Mouse (Mus musculus): ENCODE measurements around the gene AC140267.1.

Gene AC140267.1

GRCm38 (mm10) chr15:80228071-80228800 is 7.4 kb upstream of the AC140267.1 start:
- DNase-seq (ENCODE audit: low spot score), result no peak

GRCm38 (mm10) chr15:80232331-80232730 is 3.3 kb upstream of the AC140267.1 start:
- DNase-seq (ENCODE audit: low spot score), result no peak

DNA sequence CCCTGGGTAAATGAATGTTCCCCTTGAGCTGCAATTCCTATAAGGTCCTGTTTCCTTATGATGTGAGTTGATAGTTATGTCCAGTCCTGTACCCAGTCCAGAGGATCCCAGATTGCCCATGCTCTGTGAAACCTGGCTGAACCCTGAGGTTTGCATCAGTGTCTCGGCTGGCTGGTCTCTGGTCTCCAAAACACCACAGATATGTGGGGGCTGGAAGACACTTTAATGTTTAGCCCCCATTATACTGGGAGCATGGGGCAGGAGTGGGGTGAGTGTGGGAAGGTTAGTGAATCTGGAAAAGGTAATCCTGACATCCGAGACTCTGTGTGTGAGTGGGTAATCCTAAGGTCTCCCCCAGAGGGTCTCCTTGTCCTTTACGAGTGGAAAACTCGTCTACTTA is 2.6 kb upstream of the AC140267.1 start:
- DNase-seq (ENCODE audit: low spot score), result no peak

GRCm38 (mm10) chr15:80233733-80234509 is 1.7 kb upstream of the AC140267.1 start, which contains the start of gene Mief1:
Gene Mief1 (plus strand): TSS chr15:80234018.
- DNase-seq (ENCODE audit: low spot score), result peak; percentile 99

GRCm38 (mm10) chr15:80248135-80248534 is 12.5 kb downstream of the AC140267.1 start:
- DNase-seq (ENCODE audit: low spot score), result no peak

GRCm38 (mm10) chr15:80248596-80248995 is 13.0 kb downstream of the AC140267.1 start:
- DNase-seq (ENCODE audit: low spot score), result no peak

DNA sequence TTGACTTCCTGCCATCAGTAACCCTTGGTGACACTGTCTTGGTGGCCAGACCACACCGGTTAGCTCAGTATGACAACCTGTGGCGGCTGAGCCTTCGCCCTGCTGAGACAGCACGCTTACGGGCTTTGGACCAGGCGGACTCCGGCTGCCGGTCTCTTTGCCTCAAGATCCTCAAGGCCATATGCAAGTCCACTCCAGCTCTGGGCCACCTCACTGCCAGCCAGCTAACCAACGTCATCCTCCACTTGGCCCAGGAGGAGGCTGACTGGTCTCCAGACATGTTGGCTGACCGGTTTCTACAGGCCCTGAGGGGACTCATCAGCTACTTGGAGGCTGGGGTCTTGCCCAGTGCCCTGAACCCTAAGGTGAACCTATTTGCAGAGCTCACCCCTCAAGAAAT is 14.0 kb downstream of the AC140267.1 start:
- no peak for DNase-seq (ENCODE audit: low spot score)

GRCm38 (mm10) chr15:80250586-80250985 is 15.0 kb downstream of the AC140267.1 start:
- DNase-seq (ENCODE audit: low spot score), result no peak

GRCm38 (mm10) chr15:80253530-80253929 is 17.9 kb downstream of the AC140267.1 start:
- no peak for DNase-seq (ENCODE audit: low spot score)

DNA sequence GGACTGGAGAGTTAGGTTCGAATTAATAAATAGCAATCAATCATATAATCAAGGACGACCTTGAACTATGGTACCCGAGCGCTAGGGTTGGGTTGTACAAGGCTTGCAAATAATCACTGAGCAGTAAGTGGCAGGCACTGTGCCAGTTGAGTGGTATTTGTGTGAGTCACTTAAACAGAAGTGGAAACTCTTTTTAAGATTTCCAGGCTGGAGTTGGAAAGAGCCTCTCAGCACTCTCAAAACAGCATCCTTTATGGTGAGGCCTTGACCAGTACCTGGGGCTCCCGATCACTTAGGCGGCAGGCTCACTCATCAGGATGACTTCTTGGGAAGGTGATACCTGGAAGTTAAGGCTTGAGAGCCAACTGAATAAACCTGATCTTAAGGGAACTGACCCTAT is 18.6 kb downstream of the AC140267.1 start:
- no peak for DNase-seq (ENCODE audit: low spot score)

DNA sequence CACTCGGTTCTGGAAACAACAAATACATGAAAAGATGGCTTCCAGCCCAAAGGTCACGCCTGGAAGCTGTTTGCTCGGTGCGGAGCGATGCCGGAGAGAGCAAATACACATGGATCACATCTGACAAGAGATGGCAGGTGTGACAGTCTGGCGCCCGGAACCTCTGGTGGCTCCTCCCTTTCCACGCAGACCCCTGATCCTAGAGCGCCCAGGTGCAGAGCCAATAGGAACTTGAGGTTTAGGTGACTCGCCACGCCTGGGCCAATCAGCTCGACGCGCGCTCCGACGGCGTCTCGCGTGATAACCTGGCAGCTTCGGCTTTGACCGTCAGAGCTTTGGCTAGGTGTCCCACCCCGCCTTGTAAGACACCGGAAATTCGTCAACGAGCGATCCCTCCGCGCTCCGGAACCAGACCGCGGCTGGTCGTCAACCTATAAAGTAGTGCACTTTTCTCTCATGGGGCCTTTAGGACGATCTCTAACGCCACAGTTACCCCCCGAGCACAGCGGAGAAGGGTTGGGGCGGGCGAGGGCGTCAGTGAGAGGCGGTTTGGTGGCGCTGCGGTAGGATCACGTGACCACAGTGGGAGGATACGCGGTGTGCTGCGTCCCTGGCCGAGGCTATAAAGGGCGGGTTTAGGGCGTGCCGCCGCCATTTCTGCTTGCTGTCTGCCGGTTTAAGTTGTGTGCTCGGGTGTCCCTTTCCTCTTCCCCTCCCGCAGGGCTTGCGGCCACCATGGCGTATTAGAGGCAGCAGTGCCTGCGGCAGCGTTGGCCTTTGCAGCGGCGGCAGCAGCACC is 19.4 kb downstream of the AC140267.1 start, which contains the start of gene Atf4:
Atf4 (plus strand) TSS at position 338 of the 799 bp plus-strand sequence.
- peak; percentile 97 for DNase-seq (ENCODE audit: low spot score)

GRCm38 (mm10) chr15:80255646-80256121 is 20.0 kb downstream of the AC140267.1 start:
- DNase-seq (ENCODE audit: low spot score), result peak; percentile 71

DNA sequence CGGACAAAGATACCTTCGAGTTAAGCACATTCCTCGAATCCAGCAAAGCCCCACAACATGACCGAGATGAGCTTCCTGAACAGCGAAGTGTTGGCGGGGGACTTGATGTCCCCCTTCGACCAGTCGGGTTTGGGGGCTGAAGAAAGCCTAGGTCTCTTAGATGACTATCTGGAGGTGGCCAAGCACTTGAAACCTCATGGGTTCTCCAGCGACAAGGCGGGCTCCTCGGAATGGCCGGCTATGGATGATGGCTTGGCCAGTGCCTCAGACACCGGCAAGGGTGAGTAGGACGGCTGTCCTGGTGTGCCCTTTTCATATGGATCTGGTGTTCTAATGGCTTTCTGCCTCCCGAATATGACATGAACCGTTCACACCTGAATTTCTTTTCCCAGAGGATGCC is 20.6 kb downstream of the AC140267.1 start:
- no peak for DNase-seq (ENCODE audit: low spot score)

DNA sequence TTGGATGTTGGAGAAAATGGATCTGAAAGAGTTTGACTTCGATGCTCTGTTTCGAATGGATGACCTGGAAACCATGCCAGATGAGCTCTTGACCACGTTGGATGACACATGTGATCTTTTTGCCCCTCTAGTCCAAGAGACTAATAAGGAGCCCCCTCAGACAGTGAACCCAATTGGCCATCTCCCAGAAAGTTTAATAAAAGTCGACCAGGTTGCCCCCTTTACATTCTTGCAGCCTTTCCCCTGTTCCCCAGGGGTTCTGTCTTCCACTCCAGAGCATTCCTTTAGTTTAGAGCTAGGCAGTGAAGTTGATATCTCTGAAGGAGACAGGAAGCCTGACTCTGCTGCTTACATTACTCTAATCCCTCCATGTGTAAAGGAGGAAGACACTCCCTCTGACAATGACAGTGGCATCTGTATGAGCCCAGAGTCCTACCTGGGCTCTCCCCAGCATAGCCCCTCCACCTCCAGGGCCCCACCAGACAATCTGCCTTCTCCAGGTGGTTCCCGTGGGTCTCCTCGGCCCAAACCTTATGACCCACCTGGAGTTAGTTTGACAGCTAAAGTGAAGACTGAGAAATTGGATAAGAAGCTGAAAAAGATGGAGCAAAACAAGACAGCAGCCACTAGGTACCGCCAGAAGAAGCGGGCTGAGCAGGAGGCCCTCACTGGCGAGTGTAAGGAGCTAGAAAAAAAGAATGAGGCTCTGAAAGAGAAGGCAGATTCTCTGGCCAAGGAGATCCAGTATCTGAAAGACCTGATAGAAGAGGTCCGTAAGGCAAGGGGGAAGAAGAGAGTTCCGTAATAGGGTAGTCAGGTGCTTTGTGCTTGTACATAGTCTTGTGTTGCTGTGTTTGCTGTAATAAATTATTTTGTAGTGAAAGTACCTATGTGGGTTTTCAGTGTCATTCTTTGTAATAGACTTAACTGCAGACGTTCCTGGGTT is 21.3 kb downstream of the AC140267.1 start:
- no peak for DNase-seq (ENCODE audit: low spot score)

- no peak for DNase-seq (ENCODE audit: low spot score)
Measured at GRCm38 (mm10) chr15:80257602-80258239, 22.1 kb downstream of the AC140267.1 start.

- peak; percentile 63 for DNase-seq (ENCODE audit: low spot score)
Measured at GRCm38 (mm10) chr15:80258240-80259170, 22.9 kb downstream of the AC140267.1 start.

GRCm38 (mm10) chr15:80259406-80260045 is 23.9 kb downstream of the AC140267.1 start:
- DNase-seq (ENCODE audit: low spot score), result no peak

DNA sequence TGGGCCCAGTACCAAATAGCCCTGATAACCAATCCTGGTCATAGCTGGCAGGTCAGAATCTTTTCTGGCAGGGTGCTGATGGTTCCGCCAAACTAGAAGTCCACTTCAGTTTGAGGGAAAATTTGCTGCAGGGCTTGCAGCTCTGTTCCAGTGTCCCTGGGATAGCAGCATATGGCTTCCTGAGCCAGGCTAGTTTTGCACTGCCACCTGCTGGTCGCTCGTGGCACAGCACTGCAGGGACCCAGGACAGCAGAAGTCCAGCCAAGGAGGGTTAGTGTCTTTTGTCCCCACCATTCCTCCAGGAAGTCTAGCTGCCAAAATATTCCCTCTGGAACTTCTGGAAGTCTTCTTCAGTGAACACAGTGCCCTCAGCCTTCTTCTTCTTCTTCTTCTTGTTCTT is 25.0 kb downstream of the AC140267.1 start:
- DNase-seq (ENCODE audit: low spot score), result peak; percentile 77

DNA sequence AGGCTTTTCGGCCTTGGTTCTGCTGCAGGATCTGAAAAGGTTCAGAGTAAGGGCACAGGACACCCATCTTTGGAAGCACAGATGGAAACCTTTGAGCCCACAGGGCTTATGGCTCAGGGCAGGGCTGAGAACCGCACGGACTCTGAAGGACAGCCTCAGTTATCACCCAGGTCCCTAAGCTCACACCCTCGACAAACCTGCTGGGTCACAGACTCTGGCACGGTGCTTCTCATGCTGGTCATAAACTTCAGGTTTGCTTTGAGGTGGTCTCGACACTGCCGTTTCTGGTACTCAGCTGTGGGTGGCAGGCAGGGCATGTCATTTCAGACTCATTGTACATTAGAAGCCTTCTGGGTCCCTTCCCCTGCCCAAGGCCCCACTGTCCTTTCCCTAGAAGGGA is 25.5 kb downstream of the AC140267.1 start:
- DNase-seq (ENCODE audit: low spot score), result no peak

Data from spleen, adult 12 weeks (tissue).